Mouse (Mus musculus) adrenal gland, adult (tissue): Measurements from ENCODE around the gene Psen1.
A peak's percentile ranks its signal among the peaks of the same experiment; 100 is the strongest.

Experiments used
- DNase-seq, 2 experiments: peaks; one replicate each; pipeline ENCODE4 v3.0.0; 2022 to 2023; ENCODE audit warnings: low spot score in 1 of 2; ENCODE audit not compliant: inconsistent age in 2 of 2

Gene Psen1

DNA sequence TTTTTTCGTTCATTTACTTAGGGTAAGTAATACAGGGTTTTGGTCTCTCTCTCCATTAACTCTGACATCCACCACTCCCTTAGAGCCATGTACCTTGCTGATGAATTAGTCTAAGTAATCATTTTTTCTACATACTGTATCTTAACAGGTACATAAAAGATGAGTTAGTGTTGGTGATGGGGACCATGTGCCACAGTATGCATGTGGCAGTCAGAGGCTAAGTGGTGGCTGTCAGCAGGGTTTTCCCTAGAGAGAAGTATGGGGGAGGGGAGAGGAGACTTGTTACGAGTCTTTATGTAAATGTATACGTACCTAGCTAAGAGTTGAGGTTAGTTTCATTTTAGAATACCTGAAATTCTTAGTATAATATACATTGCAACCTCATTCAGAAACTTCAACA, 35.1 kb downstream of the Psen1 start:
- no peak for DNase-seq

- no peak for DNase-seq
Observed at GRCm38 (mm10) chr12:83726510-83727308, 38.8 kb downstream of the Psen1 start.

DNA sequence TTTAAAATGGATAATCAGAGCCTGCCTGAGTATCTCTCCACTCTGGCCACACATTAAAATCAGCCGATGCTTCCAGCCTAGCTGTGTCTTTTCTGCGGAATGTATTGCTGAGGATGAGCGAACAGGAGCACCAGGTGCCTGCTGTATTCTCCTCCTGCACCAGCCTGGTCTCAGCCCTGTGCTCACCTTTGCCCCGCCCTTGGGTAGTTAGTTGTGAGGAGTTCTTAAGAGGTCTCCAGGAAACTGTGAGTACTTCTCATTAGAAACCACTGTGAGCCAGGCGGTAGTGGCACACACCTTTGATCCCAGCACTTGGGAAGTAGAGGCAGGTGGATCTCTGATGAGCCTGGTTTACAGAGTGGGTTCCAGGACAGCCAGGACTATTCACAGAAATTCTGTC, 44.3 kb downstream of the Psen1 start:
- DNase-seq: no peak

- DNase-seq: no peak
Observed at GRCm38 (mm10) chr12:83734047-83734446, 46.1 kb downstream of the Psen1 start.

GRCm38 (mm10) chr12:83736236-83736635, 48.3 kb downstream of the Psen1 start:
- DNase-seq: no peak

- DNase-seq: no peak
Observed at GRCm38 (mm10) chr12:83738651-83739050, 50.7 kb downstream of the Psen1 start.

GRCm38 (mm10) chr12:83741722-83742121, 53.8 kb downstream of the Psen1 start:
- DNase-seq: no peak

DNA sequence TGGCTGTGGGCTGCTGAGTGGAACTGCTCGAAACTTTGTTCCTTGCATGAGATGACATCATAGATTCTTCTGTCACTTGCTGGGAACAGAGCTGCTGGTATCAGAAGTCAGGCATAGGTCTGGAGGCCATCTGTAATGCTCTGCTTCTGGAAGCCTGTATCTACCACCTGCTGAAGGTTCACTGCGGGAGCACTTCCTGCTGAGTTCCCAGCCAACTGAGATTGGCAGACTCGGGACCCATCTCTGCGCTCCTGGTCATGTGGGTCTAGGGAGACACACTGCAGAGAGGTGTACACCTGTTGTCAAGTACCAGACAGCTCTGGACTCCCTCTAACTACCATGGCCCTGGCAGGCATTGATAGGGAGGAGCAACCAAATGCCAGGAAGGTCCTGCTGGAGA, 54.9 kb downstream of the Psen1 start:
- DNase-seq: no peak

GRCm38 (mm10) chr12:83743712-83744111, 55.8 kb downstream of the Psen1 start:
- no peak for DNase-seq

GRCm38 (mm10) chr12:83749186-83749585, 61.2 kb downstream of the Psen1 start:
- no peak for DNase-seq

GRCm38 (mm10) chr12:83752495-83752894, 64.5 kb downstream of the Psen1 start:
- DNase-seq: no peak

DNA sequence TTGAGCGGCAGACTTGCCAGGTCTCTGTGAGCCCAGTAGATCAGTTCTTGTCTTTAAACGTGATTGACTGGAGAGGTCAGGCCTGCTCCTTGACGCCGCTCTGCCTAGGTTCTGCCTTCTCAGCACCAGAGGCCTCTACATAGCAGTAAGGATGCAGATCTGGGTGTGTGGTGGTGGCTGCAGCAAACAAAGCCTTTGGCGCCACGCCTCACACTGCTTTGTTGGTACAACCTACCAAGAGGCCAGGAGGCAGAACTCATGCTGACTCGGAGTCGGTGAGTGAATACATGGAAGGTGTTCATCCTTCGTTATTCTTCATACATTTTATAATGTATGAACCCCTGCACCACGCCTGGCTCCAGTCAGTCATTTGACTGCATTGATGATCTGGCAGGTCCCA, 70.8 kb downstream of the Psen1 start:
- DNase-seq: no peak

DNA sequence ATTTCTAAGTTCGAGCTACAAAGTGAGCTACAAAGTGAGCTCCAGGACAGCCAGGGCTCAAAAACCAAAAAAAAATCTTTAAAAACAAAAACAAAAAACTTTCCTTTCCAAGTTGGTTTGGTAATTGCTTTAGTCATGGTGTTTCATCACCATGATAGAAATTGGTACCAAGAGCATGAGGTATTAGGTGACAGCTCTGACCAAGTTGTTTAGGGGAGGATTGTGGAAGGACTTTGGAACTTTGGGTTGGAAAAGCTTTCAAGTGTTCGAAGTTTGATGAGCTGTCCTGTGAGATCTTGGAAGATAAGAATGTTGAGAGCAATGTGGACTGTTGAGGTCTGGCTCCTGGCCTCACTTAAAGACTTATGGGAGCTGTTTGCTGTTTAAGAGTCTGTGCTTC, 72.2 kb downstream of the Psen1 start:
- DNase-seq: no peak

GRCm38 (mm10) chr12:83762706-83763105, 74.8 kb downstream of the Psen1 start:
- DNase-seq: peak; percentile 31 to 79

DNA sequence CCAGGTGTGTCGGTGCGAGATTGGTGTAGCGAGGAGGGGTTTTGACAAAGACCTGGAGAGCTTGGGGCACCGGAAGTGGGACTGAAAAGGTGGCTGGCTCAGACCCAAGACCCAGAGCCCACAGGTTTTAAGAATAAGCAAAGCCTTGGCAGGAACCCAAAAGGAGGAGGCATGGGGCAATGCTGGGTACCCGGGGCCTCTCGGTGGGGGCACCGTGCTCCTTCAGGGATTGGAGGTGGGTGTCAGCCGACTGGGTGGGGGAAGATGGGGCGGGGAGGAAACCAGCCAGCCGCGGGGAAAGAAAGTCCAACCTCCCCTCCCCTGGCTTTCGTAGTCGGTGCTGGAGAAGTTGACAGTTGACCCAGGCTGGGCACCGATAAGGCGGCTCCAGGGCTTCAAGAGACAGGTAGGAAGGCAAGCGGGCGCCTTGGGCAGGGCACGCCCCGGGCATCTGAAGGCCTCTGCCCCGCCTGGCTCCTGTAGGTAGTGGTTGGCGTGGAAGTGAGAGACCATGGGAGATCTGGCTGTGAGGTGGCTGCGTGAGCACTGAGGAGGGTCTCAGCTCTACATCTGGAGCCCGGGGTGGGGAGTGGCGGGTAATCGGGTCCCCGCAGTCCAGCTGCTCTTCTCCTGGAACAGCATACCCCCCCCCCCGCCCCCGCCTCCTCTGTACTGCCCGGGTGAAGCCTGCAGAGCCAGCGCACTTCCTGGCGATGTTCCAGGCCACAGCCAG, 75.5 kb downstream of the Psen1 start, which contains the start of gene Papln:
Papln (plus strand) TSS at position 324 of the 733 bp plus-strand sequence.
- DNase-seq: peak; percentile 30 to 65

GRCm38 (mm10) chr12:83764044-83764365, 76.1 kb downstream of the Psen1 start:
- DNase-seq: peak in 1 of 2 experiments; percentile 60

GRCm38 (mm10) chr12:83764519-83764918, 76.6 kb downstream of the Psen1 start:
- no peak for DNase-seq

GRCm38 (mm10) chr12:83765965-83766603, 78.1 kb downstream of the Psen1 start:
- DNase-seq: no peak

- no peak for DNase-seq
Observed at GRCm38 (mm10) chr12:83767833-83768232, 79.9 kb downstream of the Psen1 start.

DNA sequence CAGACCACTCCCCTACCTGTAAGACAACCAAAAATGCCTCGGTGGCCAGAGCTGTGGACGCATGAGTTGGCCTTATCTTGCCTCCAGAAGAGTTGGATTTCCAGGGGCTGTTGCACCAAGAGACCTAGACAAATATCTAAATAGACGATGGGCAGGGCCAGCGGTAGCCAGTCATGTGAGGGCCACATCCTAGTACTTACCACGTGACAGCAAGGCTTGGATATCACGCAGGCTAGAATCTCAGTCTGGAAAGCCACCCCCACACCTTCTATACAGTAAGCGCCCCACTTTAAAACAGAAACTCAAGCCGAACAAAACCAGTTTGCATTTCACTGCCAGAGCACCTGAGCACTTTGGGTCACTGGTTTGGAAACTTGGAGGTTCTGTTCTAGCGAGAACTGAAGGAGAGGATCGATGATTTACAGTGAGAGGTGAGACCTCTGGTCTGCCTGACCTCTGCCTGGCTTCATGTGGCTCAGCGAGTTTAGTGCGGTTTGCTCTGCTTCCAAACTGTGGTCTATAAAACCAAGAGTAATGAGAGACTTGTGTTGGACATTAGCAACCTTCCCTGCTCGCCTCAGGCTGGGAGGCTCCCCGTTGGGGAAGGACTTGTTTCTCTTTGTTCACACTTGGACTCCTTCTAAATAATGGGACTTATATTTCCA, 80.4 kb downstream of the Psen1 start:
- DNase-seq: no peak
